Mouse (Mus musculus): ENCODE measurements around the gene Ppp4c. TPM values are rescaled to one million over a fixed set of nuclear protein-coding genes. Genes with fewer than 3 reads are reported as not detected.

Ppp4c gene
- polyA plus RNA-seq, 1 experiment from 2014 or later = 180 TPM

DNA sequence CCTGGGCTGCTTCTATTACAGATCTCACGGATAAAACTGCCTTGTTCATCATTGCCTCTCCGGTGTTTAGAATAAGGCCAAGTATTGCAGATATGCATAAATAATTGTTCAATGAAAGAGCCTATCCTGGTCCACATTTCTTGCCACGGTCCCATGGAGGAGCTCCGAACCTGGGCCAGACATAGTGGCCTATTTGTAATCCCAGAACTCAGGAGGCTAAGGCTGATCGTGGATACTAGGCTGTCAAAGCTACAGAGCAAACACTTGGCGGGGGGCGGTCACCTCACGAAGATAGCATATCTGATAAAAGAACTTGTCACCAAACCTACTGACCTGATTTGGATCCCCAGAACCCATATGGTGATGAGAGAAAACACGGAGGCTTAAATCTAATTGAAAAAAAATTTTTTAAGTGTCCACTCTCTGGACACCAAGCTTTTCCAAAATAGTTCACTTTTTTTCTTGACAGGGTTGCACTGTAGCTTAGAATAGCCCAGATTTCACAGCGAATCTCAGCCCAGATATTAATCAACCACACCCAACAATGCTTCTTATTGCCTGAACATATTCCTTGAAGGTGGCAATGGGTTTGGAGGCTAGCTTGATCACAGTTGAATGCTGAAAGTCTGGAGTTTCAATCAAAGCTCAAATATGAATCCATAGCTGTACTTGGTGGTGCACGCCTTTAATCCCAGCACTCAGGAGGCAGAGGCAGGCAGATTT lies 586 bp upstream of the Ppp4c start:
- peaks cover 36% of the 10 kb centered on the region for H3K4me1 ChIP-seq (ENCODE audit: control insufficient read depth, insufficient read depth, low read length)
- H3K36me3 ChIP-seq (ENCODE audit: control insufficient read depth, insufficient read depth, low read length) = peaks cover 29% of the 10 kb centered on the region
- WGBS = 21% methylated on average over 11 of the region's 11 CpGs
- peak overlapping the region; percentile 99 for H3K4me3 ChIP-seq (replicated peaks; ENCODE audit: low read length)
- no peaks in the 10 kb centered on the region for H3K27me3 ChIP-seq (ENCODE audit: control insufficient read depth, insufficient read depth, low read length)
- ATAC-seq (ENCODE audit: insufficient read depth, low FRiP score) = no peak; the same call in 1 of the 2 replicates
- no peaks in the 10 kb centered on the region for H3K9me3 ChIP-seq (replicated peaks; ENCODE audit: control insufficient read depth, low read length)
- peak overlapping the region; percentile 90 for H3K9ac ChIP-seq (ENCODE audit: low read length)
- H3K4me2 ChIP-seq (ENCODE audit: low read depth, low read length) = peak overlapping the region; percentile 80
- H3K27ac ChIP-seq (ENCODE audit: low read length) = peak overlapping the region; percentile 98

DNA sequence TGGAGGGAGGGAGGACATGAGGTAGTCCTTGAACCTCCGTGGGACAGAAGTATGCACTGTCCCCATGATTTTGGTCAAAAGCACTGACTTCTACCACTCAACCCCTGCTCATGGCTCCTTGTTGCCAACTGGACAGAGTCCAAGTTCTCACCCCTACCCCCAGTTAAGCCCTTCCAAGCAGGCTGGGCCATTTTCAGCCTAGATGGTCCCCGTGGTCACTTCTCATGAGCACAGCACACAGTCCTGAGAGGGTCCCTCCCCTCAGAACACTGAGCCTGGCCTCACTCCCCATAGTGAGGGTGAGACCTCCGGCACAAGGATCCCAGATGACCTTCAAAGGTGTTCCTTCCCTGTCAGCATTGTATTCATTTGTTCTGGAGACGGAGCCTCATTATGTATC lies 3.2 kb downstream of the Ppp4c start:
- ATAC-seq (ENCODE audit: insufficient read depth, low FRiP score) = no peak
- H3K4me1 ChIP-seq (ENCODE audit: control insufficient read depth, insufficient read depth, low read length) = peaks cover 24% of the 10 kb centered on the region
- 82% methylated on average over 4 of the region's 4 CpGs for WGBS
- H3K4me2 ChIP-seq (ENCODE audit: low read depth, low read length) = no peak overlapping the region
- no peak overlapping the region for H3K27ac ChIP-seq (ENCODE audit: low read length)
- H3K4me3 ChIP-seq (replicated peaks; ENCODE audit: low read length) = no peak overlapping the region
- H3K36me3 ChIP-seq (ENCODE audit: control insufficient read depth, insufficient read depth, low read length) = peaks cover 33% of the 10 kb centered on the region
- H3K9me3 ChIP-seq (replicated peaks; ENCODE audit: control insufficient read depth, low read length) = no peaks in the 10 kb centered on the region
- no peak overlapping the region for H3K9ac ChIP-seq (ENCODE audit: low read length)
- H3K27me3 ChIP-seq (ENCODE audit: control insufficient read depth, insufficient read depth, low read length) = no peaks in the 10 kb centered on the region

DNA sequence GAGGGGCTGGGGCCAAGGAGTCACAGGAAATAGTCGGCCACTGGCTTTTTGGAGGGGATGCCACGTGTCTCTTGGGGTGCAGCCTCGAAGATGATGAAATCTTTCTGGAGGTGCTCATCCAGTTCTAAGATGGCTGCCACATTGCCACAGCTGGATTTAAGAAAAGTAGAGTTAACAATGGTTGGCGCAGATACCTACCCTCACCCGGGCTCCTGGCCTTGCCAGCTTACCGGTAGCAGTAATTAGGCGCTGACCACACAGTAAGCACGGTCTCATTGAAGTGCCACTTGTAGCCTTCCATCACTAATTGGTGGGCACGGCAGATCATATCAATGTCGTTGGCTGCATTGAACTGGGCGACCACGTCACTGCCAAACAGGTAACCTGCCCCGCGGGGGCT lies 6.2 kb downstream of the Ppp4c start:
- ATAC-seq (ENCODE audit: insufficient read depth, low FRiP score) = no peak
- Histone ChIP-seq H3K27me3 (ENCODE audit: control insufficient read depth, insufficient read depth, low read length) (no peaks in the 10 kb centered on the region), H3K27ac (ENCODE audit: low read length) (no peak overlapping the region), H3K9me3 (replicated peaks; ENCODE audit: control insufficient read depth, low read length) (no peaks in the 10 kb centered on the region), H3K4me2 (ENCODE audit: low read depth, low read length) (no peak overlapping the region), H3K36me3 (ENCODE audit: control insufficient read depth, insufficient read depth, low read length) (peaks cover 33% of the 10 kb centered on the region), H3K9ac (ENCODE audit: low read length) (no peak overlapping the region), H3K4me1 (ENCODE audit: control insufficient read depth, insufficient read depth, low read length) (peaks cover 19% of the 10 kb centered on the region), H3K4me3 (replicated peaks; ENCODE audit: low read length) (no peak overlapping the region)
- WGBS = 87% methylated on average over 14 of the region's 14 CpGs

DNA sequence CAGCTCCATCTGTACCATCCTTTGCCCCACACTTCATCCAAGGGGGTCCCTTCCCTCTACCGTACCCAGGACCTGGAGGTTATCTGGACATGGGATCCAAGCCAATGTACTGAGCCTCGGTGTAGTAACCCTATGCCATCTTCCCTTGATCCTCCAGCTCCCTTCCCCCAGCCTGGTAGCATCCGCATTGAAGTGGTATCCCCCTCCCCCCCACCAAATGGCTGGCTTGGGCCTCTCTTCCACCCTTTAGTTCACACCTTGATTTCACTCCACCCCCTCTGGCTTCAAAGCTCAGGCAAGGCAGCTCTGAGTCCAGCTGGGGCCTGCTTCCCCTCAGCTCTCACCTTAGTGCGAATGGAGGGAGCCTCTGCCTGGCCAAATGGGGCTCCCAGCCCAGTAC lies 7.2 kb downstream of the Ppp4c start:
- Histone ChIP-seq H3K36me3 (ENCODE audit: control insufficient read depth, insufficient read depth, low read length) (peaks cover 33% of the 10 kb centered on the region), H3K9me3 (replicated peaks; ENCODE audit: control insufficient read depth, low read length) (no peaks in the 10 kb centered on the region), H3K4me1 (ENCODE audit: control insufficient read depth, insufficient read depth, low read length) (peaks cover 16% of the 10 kb centered on the region), H3K27ac (ENCODE audit: low read length) (no peak overlapping the region), H3K4me3 (replicated peaks; ENCODE audit: low read length) (no peak overlapping the region), H3K4me2 (ENCODE audit: low read depth, low read length) (no peak overlapping the region), H3K27me3 (ENCODE audit: control insufficient read depth, insufficient read depth, low read length) (no peaks in the 10 kb centered on the region), H3K9ac (ENCODE audit: low read length) (no peak overlapping the region)
- WGBS = 72% methylated on average over 4 of the region's 4 CpGs
- no peak for ATAC-seq (ENCODE audit: insufficient read depth, low FRiP score)

DNA sequence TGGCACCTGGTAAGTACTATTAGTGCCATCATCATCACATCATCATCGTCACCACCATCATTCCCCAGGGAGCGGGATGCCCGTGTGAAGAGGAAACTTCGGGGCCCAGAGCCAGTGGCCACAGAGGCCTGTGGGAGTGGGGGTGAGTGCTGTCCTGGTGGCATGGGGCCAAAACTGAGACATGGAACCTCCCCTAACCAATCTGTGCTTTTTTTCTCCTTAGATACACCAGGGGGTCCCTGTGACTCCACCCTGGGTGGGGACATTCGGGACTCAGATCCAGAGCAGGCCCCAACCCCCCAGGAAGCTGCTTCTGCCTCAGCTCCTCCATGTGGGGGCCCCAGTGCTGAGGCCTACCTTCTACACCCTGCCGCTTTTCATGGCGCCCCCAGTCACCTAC lies 7.8 kb downstream of the Ppp4c start:
- no peak overlapping the region for H3K9ac ChIP-seq (ENCODE audit: low read length)
- H3K4me3 ChIP-seq (replicated peaks; ENCODE audit: low read length) = no peak overlapping the region
- peaks cover 33% of the 10 kb centered on the region for H3K36me3 ChIP-seq (ENCODE audit: control insufficient read depth, insufficient read depth, low read length)
- WGBS = 74% methylated on average over 7 of the region's 7 CpGs
- no peak for ATAC-seq (ENCODE audit: insufficient read depth, low FRiP score)
- no peaks in the 10 kb centered on the region for H3K9me3 ChIP-seq (replicated peaks; ENCODE audit: control insufficient read depth, low read length)
- H3K27me3 ChIP-seq (ENCODE audit: control insufficient read depth, insufficient read depth, low read length) = no peaks in the 10 kb centered on the region
- H3K4me2 ChIP-seq (ENCODE audit: low read depth, low read length) = no peak overlapping the region
- peaks cover 19% of the 10 kb centered on the region for H3K4me1 ChIP-seq (ENCODE audit: control insufficient read depth, insufficient read depth, low read length)
- H3K27ac ChIP-seq (ENCODE audit: low read length) = no peak overlapping the region

DNA sequence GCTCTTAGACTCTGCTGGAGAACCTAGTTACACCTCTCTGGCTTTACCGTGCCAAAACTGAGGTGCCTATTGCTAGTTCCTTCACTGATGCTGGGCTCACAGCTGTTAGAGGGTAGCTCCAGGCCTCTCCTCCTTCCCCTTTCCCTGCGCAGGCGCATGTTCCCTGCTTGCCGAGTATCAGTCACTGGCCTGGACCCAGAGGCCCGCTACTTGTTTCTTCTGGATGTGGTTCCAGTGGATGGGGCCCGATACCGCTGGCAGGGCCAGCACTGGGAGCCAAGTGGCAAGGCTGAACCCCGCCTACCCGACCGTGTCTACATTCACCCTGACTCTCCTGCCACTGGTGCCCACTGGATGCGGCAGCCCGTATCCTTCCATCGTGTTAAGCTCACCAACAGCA lies 9.6 kb downstream of the Ppp4c start:
- Histone ChIP-seq H3K9me3 (replicated peaks; ENCODE audit: control insufficient read depth, low read length) (no peaks in the 10 kb centered on the region), H3K27me3 (ENCODE audit: control insufficient read depth, insufficient read depth, low read length) (no peaks in the 10 kb centered on the region), H3K27ac (ENCODE audit: low read length) (no peak overlapping the region), H3K36me3 (ENCODE audit: control insufficient read depth, insufficient read depth, low read length) (peaks cover 21% of the 10 kb centered on the region), H3K4me2 (ENCODE audit: low read depth, low read length) (no peak overlapping the region), H3K9ac (ENCODE audit: low read length) (no peak overlapping the region), H3K4me1 (ENCODE audit: control insufficient read depth, insufficient read depth, low read length) (peaks cover 19% of the 10 kb centered on the region), H3K4me3 (replicated peaks; ENCODE audit: low read length) (no peak overlapping the region)
- ATAC-seq (ENCODE audit: insufficient read depth, low FRiP score) = no peak
- WGBS = 76% methylated on average over 13 of the region's 13 CpGs

DNA sequence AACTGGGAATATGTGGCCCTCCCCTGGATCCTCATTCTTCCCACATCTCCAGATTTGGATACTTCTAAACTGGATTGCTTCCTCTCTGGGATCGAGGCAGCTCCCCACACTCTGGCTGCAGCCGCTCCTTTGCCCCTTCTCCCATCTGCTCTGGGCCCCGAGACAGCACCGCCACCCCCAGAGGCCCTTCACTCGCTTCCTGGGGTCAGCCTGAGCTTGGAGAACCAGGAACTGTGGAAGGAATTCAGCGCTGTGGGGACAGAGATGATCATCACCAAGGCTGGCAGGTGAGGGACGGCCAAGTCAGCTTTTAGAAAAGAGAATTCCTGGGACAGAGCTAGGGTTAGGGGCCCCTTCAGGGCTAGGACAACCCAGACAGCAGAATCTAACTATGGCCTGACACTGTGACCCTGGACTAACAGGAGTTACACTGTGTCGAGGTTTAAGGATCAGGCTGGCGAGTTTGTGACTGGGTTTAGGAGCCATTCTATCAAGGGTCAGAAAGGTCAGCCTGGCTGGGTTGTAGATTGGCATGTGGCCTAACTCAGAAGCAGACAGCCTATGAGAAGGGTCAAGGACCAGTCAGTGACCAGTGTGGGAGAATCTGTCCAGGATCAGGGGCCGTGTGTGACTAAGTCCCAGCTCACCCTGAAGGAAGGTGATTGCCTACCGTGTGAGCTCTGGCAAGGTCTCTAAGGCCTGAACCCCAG lies 10.5 kb downstream of the Ppp4c start:
- no peak overlapping the region for H3K27ac ChIP-seq (ENCODE audit: low read length)
- peaks cover 14% of the 10 kb centered on the region for H3K36me3 ChIP-seq (ENCODE audit: control insufficient read depth, insufficient read depth, low read length)
- peak overlapping the region; percentile 98; the same call in 1 of the 2 replicates for H3K4me2 ChIP-seq (ENCODE audit: low read depth, low read length)
- H3K9me3 ChIP-seq (replicated peaks; ENCODE audit: control insufficient read depth, low read length) = no peaks in the 10 kb centered on the region
- 41% methylated on average over 11 of the region's 11 CpGs for WGBS
- no peak for ATAC-seq (ENCODE audit: insufficient read depth, low FRiP score)
- H3K4me3 ChIP-seq (replicated peaks; ENCODE audit: low read length) = no peak overlapping the region
- peaks cover 26% of the 10 kb centered on the region for H3K4me1 ChIP-seq (ENCODE audit: control insufficient read depth, insufficient read depth, low read length)
- no peaks in the 10 kb centered on the region for H3K27me3 ChIP-seq (ENCODE audit: control insufficient read depth, insufficient read depth, low read length)
- H3K9ac ChIP-seq (ENCODE audit: low read length) = peak overlapping the region; percentile 67

DNA sequence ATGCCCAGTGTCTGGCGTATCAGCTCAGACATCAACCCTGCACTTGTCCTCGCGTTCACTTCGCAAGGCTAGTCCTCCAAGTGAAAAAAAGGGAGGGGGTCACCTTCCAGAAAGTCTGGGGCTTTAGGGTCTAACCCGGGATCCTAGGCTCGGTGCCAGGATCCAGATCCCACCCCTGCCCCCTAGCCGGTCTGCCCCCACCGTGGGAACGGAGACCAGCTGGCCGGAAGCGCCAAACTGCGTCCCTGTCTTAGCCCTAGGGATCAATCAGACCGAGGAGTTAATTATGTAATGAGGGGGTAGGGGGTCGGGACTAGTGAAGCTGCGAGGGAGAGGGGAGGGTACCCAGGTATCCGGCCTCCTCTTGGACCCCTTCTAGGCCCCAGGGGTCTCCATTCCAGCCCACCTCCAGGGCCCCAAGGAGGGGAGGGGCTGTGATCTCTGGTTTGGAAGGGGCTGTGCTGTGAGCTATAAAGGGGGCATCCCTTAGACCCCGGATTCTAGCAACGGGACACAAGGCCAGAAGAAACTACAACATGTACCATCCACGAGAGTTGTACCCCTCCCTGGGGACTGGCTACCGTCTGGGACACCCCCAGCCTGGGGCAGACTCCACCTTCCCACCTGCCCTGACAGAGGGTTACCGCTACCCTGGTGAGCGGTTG lies 11.2 kb downstream of the Ppp4c start, which contains the start of gene Tbx6:
TSS of gene Tbx6 (plus strand) at position 513 of the 665 bp plus-strand sequence.
- H3K4me1 ChIP-seq (ENCODE audit: control insufficient read depth, insufficient read depth, low read length) = peaks cover 28% of the 10 kb centered on the region
- peak within 1 kb of the TSS; percentile 98 for H3K4me2 ChIP-seq (ENCODE audit: low read depth, low read length)
- 6% methylated on average over 22 of the region's 22 CpGs for WGBS
- H3K27me3 ChIP-seq (ENCODE audit: control insufficient read depth, insufficient read depth, low read length) = no peaks in the 10 kb centered on the region
- peak within 1 kb of the TSS; percentile 67 for H3K9ac ChIP-seq (ENCODE audit: low read length)
- peak within 1 kb of the TSS; percentile 58 for H3K27ac ChIP-seq (ENCODE audit: low read length)
- ATAC-seq (ENCODE audit: insufficient read depth, low FRiP score) = no peak
- no peaks in the 10 kb centered on the region for H3K9me3 ChIP-seq (replicated peaks; ENCODE audit: control insufficient read depth, low read length)
- peaks cover 7% of the 10 kb centered on the region; the same call in 1 of the 2 replicates for H3K36me3 ChIP-seq (ENCODE audit: control insufficient read depth, insufficient read depth, low read length)
- peak within 1 kb of the TSS; percentile 52 for H3K4me3 ChIP-seq (replicated peaks; ENCODE audit: low read length)

Data from stomach, embryonic 16.5 days (tissue).